Mouse (Mus musculus): ENCODE measurements around the gene Mns1.

DNA sequence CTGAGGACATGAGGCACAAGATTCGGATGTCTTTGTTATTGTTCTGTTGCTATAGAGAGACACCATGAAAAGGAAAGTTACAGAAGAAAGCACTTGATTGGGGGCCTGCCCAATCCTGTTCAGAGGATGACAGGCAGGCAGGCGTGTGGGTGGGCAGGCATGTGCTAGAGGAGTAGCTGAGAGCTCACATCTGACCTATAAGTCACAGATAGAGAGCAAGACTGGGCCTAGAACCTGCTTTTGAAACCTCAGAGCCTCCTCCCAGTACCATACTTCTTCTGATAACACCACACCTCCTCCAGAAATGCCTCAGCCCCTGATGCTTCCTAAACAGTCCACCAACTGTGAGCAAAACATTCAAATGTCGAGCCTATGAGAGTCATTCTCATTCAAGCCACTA is 19.4 kb upstream of the Mns1 start:
- no peak for TF ChIP-seq CTCF (IDR thresholded peaks at IDR 0.05; ENCODE audit: low read depth, low read length)
- no peak for TF ChIP-seq POLR2A (IDR thresholded peaks at IDR 0.05; ENCODE audit: insufficient read depth, low read length)

Measured in ES-Bruce4 (cell line).